Mouse (Mus musculus) cerebellum, adult 2 months (tissue): ENCODE measurements around the gene Upk3bl. TPM values are rescaled to one million over a fixed set of nuclear protein-coding genes. Genes with fewer than 3 reads are reported as not detected.

Experiments used
- DNase-seq, 2 experiments: peaks; one replicate each; pipeline ENCODE4 v3.0.0; 2021
- H3K27ac ChIP-seq: fragments of 200-500 bp; 2 replicates; pipeline ENCODE4 v1.5.1; 2012; ENCODE audit warnings: low read length, control low read depth, inconsistent platforms; ENCODE audit not compliant: insufficient read depth
- H3K27me3 ChIP-seq: fragments of 200-500 bp; 2 replicates; pipeline ENCODE4 v1.6.1; 2012; ENCODE audit warnings: inconsistent platforms, mild to moderate bottlenecking, low read length, moderate library complexity; ENCODE audit not compliant: control insufficient read depth, insufficient read depth
- H3K4me1 ChIP-seq: fragments of 200-500 bp; 2 replicates; pipeline ENCODE4 v1.6.1; 2011; ENCODE audit warnings: low read length; ENCODE audit not compliant: control insufficient read depth, insufficient read depth
- H3K4me3 ChIP-seq: fragments of 200-500 bp; replicated peaks from 2 replicates; pipeline ENCODE3; 2011; ENCODE audit warnings: mild to moderate bottlenecking, low read depth, low read length, control low read depth; ENCODE audit not compliant: insufficient read depth
- CTCF ChIP-seq: fragments of 200-500 bp; IDR thresholded peaks from 2 replicates; pipeline ENCODE4 v1.5.1; 2011; ENCODE audit warnings: low read depth, mild to moderate bottlenecking, control low read depth, low read length, moderate library complexity, borderline replicate concordance; ENCODE audit not compliant: insufficient read depth
- POLR2A ChIP-seq: fragments of 200-500 bp; IDR thresholded peaks from 2 replicates; pipeline ENCODE4 v1.6.1; 2011; ENCODE audit warnings: low read length, control low read depth, borderline replicate concordance; ENCODE audit not compliant: insufficient read depth
- WGBS: fragments of 180-500 bp; shearing (Covaris S2); methylation state at CpG from one replicate; pipeline ENCODE4 v1.1.7; 2018; 5-methylcytosine and 5-hydroxymethylcytosine counted together
- polyA plus RNA-seq: library from polyadenylated mRNA; depleted of rRNA; stranded (reverse); fragments of >200 nt; gene quantifications from 2 replicates; pipeline ENCODE4 v1.2.3, GENCODE M21; 2012; rRNA removed

The Upk3bl gene
- 1.0 and 1.1 TPM in 2 replicates for polyA plus RNA-seq

- no peak for TF ChIP-seq CTCF
- no peak for TF ChIP-seq POLR2A
- 90% methylated on average over 11 of the region's 11 CpGs for WGBS
- Histone ChIP-seq H3K27me3 (no peaks in the 10 kb centered on the region), H3K4me1 (no peaks in the 10 kb centered on the region), H3K4me3 (no peak within 1 kb of the TSS), H3K27ac (no peak within 1 kb of the TSS)
- DNase-seq = no peak
Measured at GRCm38 (mm10) chr5:136054301-136055077, at the start of gene Upk3bl. Gene Upk3bl, plus strand, starts transcription at chr5:136054492.

GRCm38 (mm10) chr5:136004537-136004936 lies 49.8 kb upstream of the Upk3bl start:
- DNase-seq = no peak

GRCm38 (mm10) chr5:136007745-136008144 lies 46.5 kb upstream of the Upk3bl start:
- no peaks in the 10 kb centered on the region for H3K27me3 ChIP-seq
- H3K4me1 ChIP-seq = no peaks in the 10 kb centered on the region
- 47% methylated on average over 7 of the region's 7 CpGs for WGBS
- TF ChIP-seq CTCF (no peak), POLR2A (no peak)
- no peak for DNase-seq
- no peak overlapping the region for H3K27ac ChIP-seq
- no peak overlapping the region for H3K4me3 ChIP-seq

More at GRCm38 (mm10) chr5:136004537-136004936, 49.8 kb upstream of the Upk3bl start:
- TF ChIP-seq POLR2A (no peak), CTCF (no peak)
- no peaks in the 10 kb centered on the region for H3K27me3 ChIP-seq
- H3K4me1 ChIP-seq = no peaks in the 10 kb centered on the region
- H3K27ac ChIP-seq = no peak overlapping the region
- 80% methylated on average over 4 of the region's 4 CpGs for WGBS
- H3K4me3 ChIP-seq = no peak overlapping the region

GRCm38 (mm10) chr5:136014877-136015276 lies 39.4 kb upstream of the Upk3bl start:
- DNase-seq = no peak
- H3K27ac ChIP-seq = no peak overlapping the region
- WGBS = 76% methylated on average over 10 of the region's 10 CpGs

GRCm38 (mm10) chr5:136015586-136015985 lies 38.7 kb upstream of the Upk3bl start:
- no peaks in the 10 kb centered on the region for H3K4me1 ChIP-seq
- H3K27ac ChIP-seq = no peak overlapping the region

More at GRCm38 (mm10) chr5:136014877-136015276, 39.4 kb upstream of the Upk3bl start:
- H3K4me1 ChIP-seq = no peaks in the 10 kb centered on the region
- TF ChIP-seq POLR2A (no peak), CTCF (no peak)
- no peak overlapping the region for H3K4me3 ChIP-seq
- H3K27me3 ChIP-seq = no peaks in the 10 kb centered on the region

GRCm38 (mm10) chr5:136016014-136016876 lies 38.0 kb upstream of the Upk3bl start:
- no peak for DNase-seq
- no peak overlapping the region for H3K4me3 ChIP-seq
- 60% methylated on average over 10 of the region's 10 CpGs for WGBS
- no peak overlapping the region for H3K27ac ChIP-seq
- no peaks in the 10 kb centered on the region for H3K27me3 ChIP-seq
- no peaks in the 10 kb centered on the region for H3K4me1 ChIP-seq
- no peak for TF ChIP-seq POLR2A
- no peak for TF ChIP-seq CTCF

More at GRCm38 (mm10) chr5:136015586-136015985, 38.7 kb upstream of the Upk3bl start:
- no peak for TF ChIP-seq POLR2A
- no peak for TF ChIP-seq CTCF
- Histone ChIP-seq H3K4me3 (no peak overlapping the region), H3K27me3 (no peaks in the 10 kb centered on the region)
- no peak for DNase-seq
- WGBS = 49% methylated on average over 10 of the region's 10 CpGs

GRCm38 (mm10) chr5:136017262-136017661 lies 37.0 kb upstream of the Upk3bl start:
- WGBS = 35% methylated on average over 6 of the region's 6 CpGs
- no peak for TF ChIP-seq POLR2A
- TF ChIP-seq CTCF = no peak
- H3K27me3 ChIP-seq = no peaks in the 10 kb centered on the region
- no peaks in the 10 kb centered on the region for H3K4me1 ChIP-seq
- no peak overlapping the region for H3K4me3 ChIP-seq
- H3K27ac ChIP-seq = no peak overlapping the region
- DNase-seq = no peak
